Mouse (Mus musculus): ENCODE results near the gene Rras.
A peak's percentile ranks its signal among the peaks of the same experiment; 100 is the strongest.

Gene Rras

GRCm38 (mm10) chr7:45053931-45054510 lies 36.3 kb downstream of the Rras start:
- peak; percentile 97 to 99 for DNase-seq

- DNase-seq: no peak
These were observed 38.7 kb downstream of the Rras start for GRCm38 (mm10) chr7:45056329-45056971.

GRCm38 (mm10) chr7:45056972-45057348 lies 39.2 kb downstream of the Rras start:
- no peak for DNase-seq

- no peak for DNase-seq
These were observed 41.1 kb downstream of the Rras start for GRCm38 (mm10) chr7:45058607-45059571.

GRCm38 (mm10) chr7:45060632-45061122 lies 42.9 kb downstream of the Rras start:
- no peak for DNase-seq

- peak in 1 of 2 experiments; percentile 46 for DNase-seq
These were observed 43.8 kb downstream of the Rras start for GRCm38 (mm10) chr7:45061532-45062075.

GRCm38 (mm10) chr7:45062239-45062835 lies 44.6 kb downstream of the Rras start, which contains the start of the genes Nosip and Prrg2:
Gene Nosip, plus strand, starts transcription at chr7:45062429.
Gene Prrg2, minus strand, starts transcription at chr7:45062677.
- DNase-seq: peak; percentile 87 to 94

GRCm38 (mm10) chr7:45067190-45067999 lies 49.6 kb downstream of the Rras start:
- DNase-seq: no peak

GRCm38 (mm10) chr7:45068000-45068318 lies 50.2 kb downstream of the Rras start:
- DNase-seq: peak in 1 of 2 experiments; percentile 47

- DNase-seq: no peak
These were observed 51.9 kb downstream of the Rras start for GRCm38 (mm10) chr7:45069671-45070070.
